Mouse (Mus musculus) small intestine, adult 2 months (tissue): ENCODE data around the gene Ddx56. TPM values are rescaled to one million over a fixed set of nuclear protein-coding genes. Genes with fewer than 3 reads are reported as not detected.

Experiments
- H3K27ac ChIP-seq: fragments of 200-500 bp; 2 replicates; pipeline ENCODE4 v1.5.1; 2012; ENCODE audit warnings: low read depth, low read length, control low read depth, inconsistent platforms; ENCODE audit not compliant: insufficient read depth
- H3K27me3 ChIP-seq: fragments of 200-500 bp; 2 replicates; pipeline ENCODE4 v1.6.1; 2012; ENCODE audit warnings: mild to moderate bottlenecking, moderate library complexity, low read length, inconsistent platforms; ENCODE audit not compliant: control insufficient read depth, insufficient read depth
- H3K36me3 ChIP-seq: fragments of 200-500 bp; 2 replicates; pipeline ENCODE4 v1.6.1; 2012; ENCODE audit warnings: mild to moderate bottlenecking, low read length, control low read depth, inconsistent platforms; ENCODE audit not compliant: control insufficient read depth, insufficient read depth
- H3K4me1 ChIP-seq: fragments of 200-500 bp; 2 replicates; pipeline ENCODE4 v1.6.1; 2012; ENCODE audit warnings: low read length, inconsistent platforms, mixed read lengths; ENCODE audit not compliant: control insufficient read depth, insufficient read depth, insufficient read length
- H3K4me3 ChIP-seq: fragments of 200-500 bp; 2 replicates; pipeline ENCODE4 v1.5.1; 2012; ENCODE audit warnings: low read depth, mild to moderate bottlenecking, control low read depth, inconsistent platforms, low read length, moderate library complexity
- CTCF ChIP-seq: fragments of 200-500 bp; IDR thresholded peaks from 2 replicates; pipeline ENCODE4 v1.5.1; 2012; ENCODE audit warnings: low read depth, mild to moderate bottlenecking, control low read depth, inconsistent platforms, low read length, moderate library complexity, mixed read lengths; ENCODE audit not compliant: insufficient replicate concordance, insufficient read length; ENCODE audit errors: extremely low read depth
- POLR2A ChIP-seq: fragments of 200-500 bp; IDR thresholded peaks from 2 replicates; pipeline ENCODE4 v1.6.1; 2012; ENCODE audit warnings: low read depth, mild to moderate bottlenecking, control low read depth, inconsistent platforms, low read length, moderate library complexity
- WGBS: fragments of 180-500 bp; shearing (Covaris S2); methylation state at CpG from one replicate; pipeline ENCODE4 v1.1.7; 2018; 5-methylcytosine and 5-hydroxymethylcytosine counted together
- polyA plus RNA-seq: library from polyadenylated mRNA; depleted of rRNA; stranded (reverse); fragments of >200 nt; gene quantifications from 2 replicates; pipeline ENCODE4 v1.2.3, GENCODE M21; 2012; rRNA removed

Ddx56 gene
- polyA plus RNA-seq, 1 experiment = 12.4 TPM

- H3K36me3 ChIP-seq = peaks cover 83% of the 10 kb centered on the region
- no peak for TF ChIP-seq POLR2A
- no peak for TF ChIP-seq CTCF
- no peak overlapping the region for H3K4me3 ChIP-seq
- no peaks in the 10 kb centered on the region for H3K27me3 ChIP-seq
- peaks cover 5% of the 10 kb centered on the region for H3K4me1 ChIP-seq
- H3K27ac ChIP-seq = no peak overlapping the region
- 63% methylated on average over 3 of the region's 3 CpGs for WGBS
These were observed 50.7 kb downstream of the Ddx56 start for GRCm38 (mm10) chr11:6216834-6217233.

Other genes with a start within 250 kb of the Ddx56 start
- 1.2 and 8.1 TPM in 2 replicates for gene Camk2b, start 201.4 kb downstream of the Ddx56 start, polyA plus RNA-seq
- gene A730071L15Rik, start 67.7 kb downstream of the Ddx56 start, polyA plus RNA-seq = not detected in 2 replicates
- 13.1 and 26.2 TPM in 2 replicates for gene Nudcd3, start 67.4 kb downstream of the Ddx56 start, polyA plus RNA-seq
- gene Npc1l1, start 37.6 kb downstream of the Ddx56 start, polyA plus RNA-seq = 161 and 819 TPM in 2 replicates
- gene Tmed4, start 7.1 kb upstream of the Ddx56 start, polyA plus RNA-seq = 103 and 182 TPM in 2 replicates
- 164 and 346 TPM in 2 replicates for gene Ogdh, start 23.9 kb upstream of the Ddx56 start, polyA plus RNA-seq
- gene Zmiz2, start 121.3 kb upstream of the Ddx56 start, polyA plus RNA-seq = 68.7 and 85.9 TPM in 2 replicates
- gene Ppia, start 147.7 kb upstream of the Ddx56 start, polyA plus RNA-seq = 275 and 276 TPM in 2 replicates
- gene H2afv, start 176.7 kb upstream of the Ddx56 start, polyA plus RNA-seq = 63.8 and 141 TPM in 2 replicates
- 4.2 and 7.0 TPM in 2 replicates for gene Purb, start 208.1 kb upstream of the Ddx56 start, polyA plus RNA-seq